Mouse (Mus musculus) heart, postnatal 25 days (tissue): ENCODE data around the gene Pde1c. TPM values are rescaled to one million over a fixed set of nuclear protein-coding genes. Genes with fewer than 3 reads are reported as not detected.

Experiments used
- DNase-seq: peaks from one replicate; pipeline ENCODE4 v3.0.0; 2022; ENCODE audit warnings: low spot score
- intact Hi-C: fragments of 180-260 bp; cut with DNase I; formaldehyde crosslinking; loops from one replicate; pipeline ENCODE4 v1.15.1; 2025
- total RNA-seq, 2 experiments: library from RNA; stranded (reverse); gene quantifications; 2 replicates each; pipeline ENCODE4 v1.2.3; 2021

The Pde1c gene
- total RNA-seq, 2 experiments from 2014 or later, result 72.2 to 92.5 TPM

DNA sequence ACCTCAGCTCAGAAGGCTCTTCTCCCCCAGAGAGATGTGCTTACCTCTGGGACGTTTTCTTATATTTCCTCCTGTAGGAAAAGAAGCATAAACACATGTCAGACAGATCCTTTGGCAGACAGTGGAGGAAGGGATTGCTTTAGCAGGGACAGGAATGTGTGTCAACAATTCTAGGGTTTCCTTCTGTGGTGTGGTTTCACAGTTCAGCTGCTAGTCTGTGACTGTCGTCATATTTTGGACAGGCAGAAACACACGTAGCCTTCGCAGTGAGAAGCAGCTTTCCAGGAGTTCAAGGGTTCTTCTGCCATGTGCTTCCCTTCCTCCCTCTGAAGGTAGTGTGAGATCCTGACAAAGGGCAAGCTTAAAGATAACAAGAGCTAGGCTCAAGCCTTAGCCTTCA, 223.8 kb downstream of the Pde1c start:
- intact Hi-C loops, result no loop called here
- DNase-seq, result no peak

DNA sequence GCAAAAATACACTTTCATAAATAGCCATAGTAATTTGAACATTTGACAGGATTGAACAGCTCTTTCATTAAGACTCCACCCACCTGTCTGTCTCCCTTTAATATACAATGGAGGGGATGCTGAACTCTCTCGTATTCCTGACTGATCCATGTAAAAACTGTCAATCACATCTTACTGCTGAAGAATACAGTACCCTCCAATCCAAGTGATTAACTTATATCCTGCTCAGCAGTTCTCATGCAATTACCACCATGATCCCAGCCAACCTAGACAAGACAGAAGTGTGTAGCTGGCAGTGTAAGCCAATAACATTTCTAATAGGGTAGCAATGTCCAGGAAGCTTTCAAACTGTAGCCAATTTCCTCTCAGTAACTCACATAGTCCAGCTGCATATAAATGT, 226.9 kb downstream of the Pde1c start:
- DNase-seq, result no peak
- intact Hi-C loops, result no loop called here

DNA sequence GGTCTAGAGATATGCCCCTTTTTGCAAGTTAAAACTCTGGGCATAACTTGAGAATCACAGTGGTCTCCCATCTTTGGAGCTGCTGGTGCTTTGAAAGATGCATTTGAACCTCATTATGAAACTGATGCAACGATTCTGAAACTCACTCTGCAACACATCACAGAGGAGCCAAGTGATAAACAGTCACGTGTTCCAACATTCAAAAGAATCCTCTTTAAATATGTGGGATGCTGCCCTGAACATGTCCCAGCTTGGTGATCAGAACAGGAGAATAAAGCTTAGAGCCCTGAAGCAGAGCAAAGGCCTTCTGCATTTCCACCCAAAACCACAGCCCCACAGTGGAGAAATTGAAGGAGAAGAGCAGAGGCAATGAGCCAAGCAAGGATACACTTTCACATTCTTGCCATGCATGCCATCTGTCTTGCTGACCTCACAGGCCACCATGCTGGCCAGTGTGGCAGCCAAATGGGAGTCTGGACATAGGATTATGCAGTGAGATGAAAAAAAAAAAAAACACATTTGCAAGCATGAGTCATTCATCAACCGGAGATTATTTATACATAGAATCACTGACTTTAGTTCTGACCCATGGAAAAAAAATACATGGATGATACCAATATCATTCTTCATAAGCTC, 233.0 kb downstream of the Pde1c start:
- no peak for DNase-seq
- intact Hi-C loops, result no loop called here

DNA sequence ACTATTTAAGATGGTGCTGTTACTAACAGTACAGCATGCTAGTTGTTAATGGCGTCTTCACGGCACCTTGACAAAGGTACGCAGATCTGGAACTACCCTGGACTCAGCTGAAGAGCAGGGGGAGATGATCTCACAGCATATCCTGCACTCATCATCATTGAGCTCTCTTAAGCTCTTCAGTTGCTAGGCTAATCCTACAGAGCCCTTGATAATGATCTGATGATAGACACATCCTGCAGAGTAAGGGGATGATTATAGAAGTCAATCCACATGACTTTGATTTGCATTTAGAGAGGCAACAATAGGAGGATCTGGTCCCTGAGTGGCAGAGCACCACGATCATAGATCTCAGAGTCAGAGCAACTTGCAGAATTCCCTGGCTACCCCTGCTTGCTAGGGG, 236.8 kb downstream of the Pde1c start:
- intact Hi-C loops, result no loop called here
- DNase-seq, result no peak

DNA sequence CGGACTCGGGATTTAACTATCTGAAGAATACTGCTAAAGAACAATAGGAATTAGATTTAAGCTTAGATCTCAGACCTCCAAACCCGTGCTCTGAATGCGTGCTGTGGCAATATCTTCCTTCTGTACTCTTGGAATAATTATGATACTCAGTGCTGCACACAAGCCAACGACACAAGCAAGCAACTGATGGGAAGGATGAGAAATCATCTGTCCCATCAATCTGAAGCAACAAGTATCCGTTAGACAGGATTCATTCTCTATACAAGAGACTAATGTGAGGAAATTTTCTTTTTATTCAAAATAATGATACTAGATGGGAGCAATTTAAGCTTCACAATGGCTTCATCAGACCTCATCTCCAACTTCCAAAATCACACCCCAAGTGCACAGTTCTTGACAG, 237.5 kb downstream of the Pde1c start:
- intact Hi-C loops, result no loop called here
- DNase-seq, result no peak

DNA sequence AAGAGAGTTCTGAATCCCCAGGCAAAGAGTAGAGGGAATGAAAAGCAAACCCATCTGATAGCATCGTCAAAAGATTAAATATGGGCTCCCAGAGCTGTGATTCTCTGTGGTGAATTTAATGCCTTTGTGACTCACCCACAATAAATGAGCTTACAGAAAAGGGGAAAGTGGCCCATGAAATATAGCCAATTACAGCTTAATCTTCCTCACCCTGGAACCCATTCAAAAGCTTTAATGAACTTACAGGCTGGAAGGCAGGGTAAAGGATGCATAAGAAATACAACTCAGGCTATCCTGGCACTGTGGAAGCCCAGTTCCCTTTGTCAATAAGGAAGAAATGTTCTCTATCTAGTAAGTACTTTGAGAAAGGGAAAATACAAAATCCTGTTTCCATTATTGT, 240.8 kb downstream of the Pde1c start:
- intact Hi-C loops, result no loop called here
- no peak for DNase-seq

DNA sequence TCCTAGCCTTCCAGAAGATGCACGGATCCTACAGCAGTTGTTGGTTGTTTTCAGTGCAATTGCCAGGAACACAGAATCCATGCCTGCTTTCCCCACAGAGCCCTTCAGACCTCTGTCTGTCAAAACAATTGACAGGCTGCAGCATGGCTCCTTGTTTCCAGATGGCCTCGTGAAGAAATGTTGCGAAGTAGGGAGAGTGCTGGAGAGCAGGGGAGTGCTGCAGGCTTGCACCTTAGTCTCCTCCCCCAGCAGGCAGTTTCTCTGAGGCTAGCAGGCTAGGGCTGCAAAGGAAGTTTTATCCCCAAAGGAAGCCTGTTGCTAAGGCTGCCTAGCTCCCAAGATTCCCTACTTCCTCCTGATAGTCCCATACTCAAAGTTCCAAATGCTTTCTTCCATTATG, 246.1 kb downstream of the Pde1c start:
- intact Hi-C loops, result no loop called here
- DNase-seq, result no peak

DNA sequence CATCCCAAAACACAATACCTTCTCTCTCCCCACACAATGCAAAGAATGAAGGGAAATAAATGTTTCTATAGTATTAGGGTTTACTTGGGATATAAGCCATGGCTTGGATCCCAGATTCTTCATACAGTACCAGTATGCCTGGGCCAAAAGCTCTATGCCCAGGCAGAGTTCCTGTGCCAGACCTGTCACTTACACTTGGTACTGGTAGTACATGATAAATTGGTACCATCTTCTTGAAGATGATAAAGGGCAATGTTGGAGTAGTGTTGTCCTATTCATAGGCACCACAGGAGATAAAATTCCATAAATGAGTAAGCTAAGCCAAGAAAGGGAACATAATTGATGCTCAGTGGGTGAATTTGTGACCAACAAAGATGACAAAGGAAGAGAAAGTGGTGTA, 258.6 kb downstream of the Pde1c start:
- no peak for DNase-seq
- intact Hi-C loops, result no loop called here

DNA sequence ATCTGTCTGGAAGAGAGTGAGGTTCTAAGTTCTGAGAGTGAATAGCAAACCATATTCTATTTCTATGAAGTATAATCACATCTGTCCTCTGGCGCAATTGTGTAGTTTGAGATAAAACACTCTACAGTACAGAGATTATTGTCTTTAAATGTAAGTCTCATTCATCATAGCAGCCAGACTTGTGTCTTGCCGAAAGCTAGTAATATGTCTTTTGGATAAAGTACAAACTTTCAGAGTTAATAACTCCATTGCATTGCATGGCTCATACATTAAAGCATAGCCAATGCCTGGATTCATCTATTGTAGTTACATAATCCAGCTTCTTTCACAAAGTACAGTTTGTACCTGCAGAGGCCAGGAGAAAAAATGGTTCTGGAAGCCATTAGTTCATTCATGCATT, 262.8 kb downstream of the Pde1c start:
- no peak for DNase-seq
- intact Hi-C loops, result no loop called here

DNA sequence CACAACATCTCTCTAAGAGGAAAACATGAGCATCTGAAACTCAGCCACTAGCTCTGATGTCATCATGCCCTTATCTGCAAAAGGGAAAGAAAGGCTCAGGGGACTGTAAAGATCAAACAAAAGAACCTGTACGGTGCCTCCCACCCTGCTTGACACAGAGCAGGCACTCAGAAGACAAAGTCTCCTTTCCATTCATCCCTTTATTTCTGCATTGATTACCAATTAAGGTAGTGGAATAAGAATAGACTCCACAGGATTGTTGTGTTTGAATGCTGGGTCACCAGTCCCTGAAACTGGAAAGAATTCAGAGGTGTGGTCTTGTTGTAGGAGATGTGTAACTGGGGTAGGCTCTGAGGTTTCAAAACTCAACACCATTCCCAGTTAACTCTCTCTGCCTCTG, 276.7 kb downstream of the Pde1c start:
- intact Hi-C loops, result no loop called here

DNA sequence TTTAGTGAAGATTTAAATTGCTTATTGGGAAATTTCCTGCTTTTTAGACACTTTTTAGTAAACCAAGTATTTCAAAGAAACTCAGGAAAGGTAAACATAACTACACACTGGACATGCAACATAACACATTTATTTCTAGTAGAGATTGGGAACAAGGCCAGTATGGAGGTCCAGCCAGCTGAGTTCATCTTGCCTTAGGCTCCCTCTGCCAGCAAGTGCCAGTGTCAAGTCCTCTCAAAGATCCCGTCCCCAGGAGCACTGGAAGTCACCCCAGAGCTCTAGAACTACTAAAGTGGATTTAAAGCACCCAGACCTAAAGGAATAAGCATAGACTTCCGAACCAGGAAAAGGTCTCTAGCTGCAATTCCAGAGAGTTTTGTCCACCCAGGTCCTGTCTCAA, 279.6 kb downstream of the Pde1c start:
- DNase-seq, result no peak
- intact Hi-C loops, result no loop called here

More for the DNA sequence above, 276.7 kb downstream of the Pde1c start:
- no peak for DNase-seq

DNA sequence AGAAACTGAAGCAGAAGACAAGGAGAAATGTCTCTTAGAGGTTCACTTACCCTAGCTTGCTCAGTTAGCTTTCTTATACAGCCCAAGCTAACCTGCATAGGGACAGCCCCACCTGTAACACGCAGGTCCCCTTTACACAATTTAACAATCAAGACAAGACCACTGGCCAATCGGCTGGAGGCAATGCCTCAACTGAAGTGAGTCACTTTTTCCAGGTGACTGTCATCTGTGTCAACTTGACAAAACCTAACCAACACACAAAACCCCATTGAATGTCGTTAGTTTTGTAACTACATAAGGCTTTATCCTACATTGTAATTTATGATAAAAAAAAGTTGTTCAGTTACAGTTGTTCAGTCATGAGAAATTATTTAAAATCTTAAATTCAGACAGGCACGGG, 284.1 kb downstream of the Pde1c start:
- intact Hi-C loops, result no loop called here
- no peak for DNase-seq

DNA sequence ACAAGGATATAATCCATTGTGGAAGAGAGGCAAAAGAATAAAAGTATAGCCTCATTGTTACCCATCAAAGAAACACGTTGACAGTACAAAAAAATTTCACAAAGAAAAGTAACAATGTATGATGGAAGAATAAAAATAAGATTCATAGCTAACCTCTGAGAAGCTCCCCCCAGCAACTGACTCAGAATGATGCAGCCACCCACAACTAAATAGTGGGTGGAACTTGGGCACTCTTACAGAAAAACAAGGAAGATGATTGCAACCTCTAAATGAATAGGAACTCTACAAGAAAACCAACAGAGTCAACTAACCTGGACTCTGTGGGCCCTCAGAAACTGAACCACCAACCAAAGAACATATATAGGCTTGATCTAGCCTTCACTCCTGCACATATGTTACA, 293.4 kb downstream of the Pde1c start:
- intact Hi-C loops, result no loop called here
- DNase-seq, result no peak

DNA sequence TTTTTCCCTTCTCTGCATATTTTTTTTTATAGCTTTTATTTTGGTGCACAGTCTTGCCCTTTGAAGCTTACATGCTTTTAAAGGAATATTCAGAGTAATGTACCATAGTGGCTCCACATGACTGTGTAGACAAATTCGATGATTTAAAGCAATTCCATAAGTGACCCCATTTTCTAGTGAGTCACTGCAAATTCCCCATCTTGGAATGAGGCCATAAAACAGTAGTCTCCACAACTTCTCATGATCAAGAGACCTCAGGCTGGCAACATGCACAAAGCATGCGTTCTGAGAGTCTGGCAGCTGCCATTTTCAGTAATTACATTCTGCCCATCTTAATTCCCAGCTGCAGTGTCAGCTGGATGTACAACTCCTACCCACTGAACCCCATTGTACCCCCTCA, 297.2 kb downstream of the Pde1c start:
- DNase-seq, result no peak
- intact Hi-C loops, result no loop called here

DNA sequence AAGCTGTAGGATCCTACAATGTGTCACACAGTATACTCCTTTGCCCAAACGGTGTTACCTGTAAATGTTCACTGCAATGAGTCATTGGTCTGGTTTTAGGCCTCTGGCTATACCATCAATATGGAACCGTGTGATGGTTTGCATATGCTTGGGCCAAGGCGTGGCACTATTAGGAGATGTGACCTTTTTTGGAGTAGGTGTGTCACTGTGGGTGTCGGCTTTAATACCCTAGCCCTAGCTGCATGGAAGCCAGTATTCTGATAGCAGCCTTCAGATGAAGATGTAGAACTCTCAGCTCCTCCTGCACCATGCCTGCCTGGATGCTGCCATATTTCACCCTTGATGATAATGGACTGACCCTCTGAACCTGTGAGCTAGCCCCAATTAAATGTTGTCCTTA, 304.4 kb downstream of the Pde1c start:
- no peak for DNase-seq
- intact Hi-C loops, result no loop called here

DNA sequence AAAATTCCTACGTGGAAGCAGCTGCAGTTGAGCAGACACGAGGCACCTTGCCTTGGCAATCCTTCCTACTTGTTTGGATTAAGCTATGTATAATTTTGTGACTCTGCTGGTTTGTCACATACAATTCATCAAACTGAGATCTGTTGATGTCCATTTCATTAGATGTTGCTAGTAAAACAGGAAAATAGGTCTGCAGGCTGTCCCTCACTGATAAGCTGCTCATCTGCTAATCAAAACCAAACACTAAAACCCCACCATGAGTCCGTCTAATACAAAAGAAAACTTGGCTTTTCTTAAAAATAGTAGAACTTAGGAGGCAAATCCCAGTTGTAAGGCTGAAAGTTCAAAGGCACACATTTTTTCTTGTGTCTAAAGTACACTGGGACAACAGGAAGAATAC, 308.8 kb downstream of the Pde1c start:
- no peak for DNase-seq
- intact Hi-C loops, result no loop called here

DNA sequence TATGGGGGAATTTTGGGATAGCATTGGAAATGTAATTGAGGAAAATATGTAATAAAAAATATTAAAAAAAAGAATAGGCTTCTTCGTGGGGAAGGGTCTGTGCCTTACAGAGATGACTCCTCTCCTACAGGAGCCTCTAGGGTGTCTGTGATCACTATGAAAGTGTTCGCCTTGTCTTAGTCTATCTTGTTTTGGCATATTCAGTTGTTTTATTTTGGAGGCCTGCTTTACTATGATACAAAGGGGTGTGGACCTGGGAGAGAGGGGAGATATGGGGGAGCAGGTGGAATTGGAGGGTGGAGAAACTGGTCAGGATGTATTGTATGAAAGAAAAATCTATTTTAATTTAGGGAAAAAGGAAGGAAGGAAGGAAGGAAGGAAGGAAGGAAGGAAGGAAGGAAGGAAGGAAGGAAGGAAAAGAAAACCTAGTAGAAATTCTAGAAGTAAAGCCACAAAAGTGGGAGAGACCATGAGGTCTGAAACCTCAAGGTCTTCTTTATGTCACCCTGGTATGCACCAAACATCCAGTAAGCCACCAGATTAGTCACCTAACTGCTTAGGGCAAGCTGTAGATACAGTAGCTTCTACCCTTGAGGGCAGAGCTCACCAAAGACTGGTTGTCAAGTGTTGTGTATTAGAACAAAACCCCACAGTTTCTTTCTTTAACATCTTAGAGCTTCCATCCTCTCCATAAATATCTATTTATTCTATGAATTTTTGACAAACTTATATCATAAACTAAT, 311.2 kb downstream of the Pde1c start:
- no peak for DNase-seq
- intact Hi-C loops, result no loop called here

DNA sequence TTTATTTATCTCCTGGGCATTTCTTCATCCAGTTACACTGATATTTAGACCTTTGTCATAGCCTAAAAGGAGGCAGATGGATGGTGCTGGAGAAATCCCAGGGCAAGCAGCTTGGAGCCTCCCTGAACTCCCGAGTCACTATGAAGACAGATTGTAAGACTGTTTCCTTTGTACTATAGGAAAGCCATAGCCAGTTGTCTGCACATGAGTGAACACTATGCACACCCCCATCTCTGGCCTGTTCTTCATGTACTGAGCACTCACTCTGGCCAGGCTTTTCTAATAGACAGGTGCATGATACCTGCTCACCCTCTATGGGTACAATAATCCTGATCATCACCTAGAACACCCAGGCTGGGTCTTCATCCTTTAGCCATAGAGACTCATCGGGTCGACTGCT, 318.8 kb downstream of the Pde1c start:
- no peak for DNase-seq
- intact Hi-C loops, result no loop called here

DNA sequence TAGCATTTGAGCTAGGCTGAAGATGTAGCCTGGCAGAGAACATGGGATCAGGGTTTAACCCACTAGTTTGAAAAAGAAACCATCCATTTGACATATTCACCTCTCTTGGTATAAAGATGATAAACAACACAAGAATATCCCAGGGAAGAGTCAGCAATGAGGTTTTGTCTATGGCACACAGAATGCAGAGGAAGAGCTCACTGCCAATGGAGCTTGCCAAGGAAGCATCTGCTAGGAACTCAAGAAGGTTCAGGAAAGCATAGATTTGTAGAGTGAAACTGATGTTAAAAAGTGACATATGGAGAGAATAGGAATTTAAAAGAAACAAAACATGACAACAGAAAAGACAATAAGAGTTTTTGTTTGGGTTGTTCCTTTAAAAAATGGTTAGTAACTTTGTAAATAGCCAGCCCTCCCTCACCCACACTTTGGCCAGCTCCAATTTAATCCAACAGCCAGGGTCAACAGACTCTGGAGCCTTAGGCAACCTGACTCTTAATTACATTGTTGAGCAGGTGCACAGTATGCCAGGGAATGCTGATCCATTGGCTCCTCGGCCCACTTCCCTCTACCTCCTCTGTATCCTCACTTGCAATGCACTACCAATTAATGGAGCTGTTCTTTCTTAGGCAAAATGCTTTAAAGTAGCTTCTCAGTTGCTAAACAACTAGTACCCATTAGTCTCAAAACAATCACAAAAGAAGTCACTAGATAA, 377.3 kb downstream of the Pde1c start:
- intact Hi-C loops, result no loop called here
- DNase-seq, result no peak

DNA sequence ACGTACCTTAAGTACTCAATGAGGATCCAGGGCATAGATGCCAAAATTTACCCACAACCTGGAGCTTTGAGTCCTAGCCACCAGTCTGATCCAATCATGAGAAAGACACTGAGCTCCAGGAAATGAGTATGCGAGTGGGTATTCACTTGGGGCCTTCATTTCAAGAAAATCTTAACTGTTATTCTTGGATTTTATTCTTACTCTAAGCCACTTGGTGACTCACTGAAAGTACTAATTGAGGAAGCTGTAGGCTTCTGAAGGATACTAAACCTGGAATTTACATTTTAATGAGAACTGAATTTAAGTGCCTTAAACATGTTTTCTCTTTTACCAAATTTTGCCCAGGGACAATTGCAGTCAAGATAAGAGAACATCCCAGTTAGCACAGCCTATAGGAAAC, 392.4 kb downstream of the Pde1c start:
- no peak for DNase-seq
- intact Hi-C loops, result no loop called here

DNA sequence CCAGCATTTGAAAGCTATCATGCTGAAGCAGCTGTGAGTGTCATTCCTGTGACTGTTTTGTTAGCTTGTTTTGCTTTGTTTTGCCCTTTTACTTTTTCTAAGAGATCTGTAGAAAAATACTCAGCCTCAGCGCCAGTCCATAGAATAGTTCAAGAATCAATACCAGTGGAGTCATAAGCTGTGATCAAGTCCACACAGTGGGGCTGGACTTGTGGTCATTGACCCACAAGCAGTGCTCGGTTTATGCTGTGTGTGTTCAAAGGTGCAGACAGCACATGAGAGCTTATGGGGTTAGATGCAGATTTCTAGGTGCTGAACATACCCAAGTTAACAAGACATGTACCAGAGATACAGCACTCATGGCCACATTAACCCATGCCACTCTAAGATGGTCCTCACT, 396.7 kb downstream of the Pde1c start:
- intact Hi-C loops, result no loop called here
- no peak for DNase-seq
